Mouse (Mus musculus) erythroblast, embryonic 14.5 days (primary cell): ENCODE results near the gene Gpi1. TPM values are rescaled to one million over a fixed set of nuclear protein-coding genes. Genes with fewer than 3 reads are reported as not detected.
A peak's percentile ranks its signal among the peaks of the same experiment; 100 is the strongest.

Experiments
- H3K27me3 ChIP-seq: 2 replicates; pipeline ENCODE4 v1.6.1; 2012; ENCODE audit warnings: inconsistent platforms; ENCODE audit not compliant: control insufficient read depth
- H3K36me3 ChIP-seq: 2 replicates; pipeline ENCODE4 v1.6.1; 2012; ENCODE audit warnings: mild to moderate bottlenecking, inconsistent platforms; ENCODE audit not compliant: control insufficient read depth
- H3K4me1 ChIP-seq: 2 replicates; pipeline ENCODE4 v1.6.1; 2012; ENCODE audit warnings: inconsistent platforms; ENCODE audit not compliant: control insufficient read depth
- H3K4me3 ChIP-seq: replicated peaks from 2 replicates; pipeline ENCODE3; 2012; ENCODE audit warnings: moderate library complexity, mild to moderate bottlenecking, inconsistent platforms
- H3K9me3 ChIP-seq: 2 replicates; pipeline ENCODE4 v1.6.1; 2012; ENCODE audit warnings: low read length, inconsistent platforms, mixed read lengths; ENCODE audit not compliant: control insufficient read depth
- GATA1 ChIP-seq: IDR thresholded peaks from 2 replicates; pipeline ENCODE4 v1.6.1; 2012; ENCODE audit warnings: low read length, inconsistent platforms, mixed read lengths
- TAL1 ChIP-seq: IDR thresholded peaks from 3 replicates; pipeline ENCODE4 v1.6.1; 2012; ENCODE audit warnings: low read length, inconsistent platforms, mixed read lengths
- polyA plus RNA-seq: library from polyadenylated mRNA; stranded (reverse); fragments of >175 nt; gene quantifications from 2 replicates; pipeline ENCODE4 v1.2.3, GENCODE M21; 2012

The Gpi1 gene
- polyA plus RNA-seq, 1 experiment: 18.4 TPM

- TF ChIP-seq TAL1: no peak
- no peak for TF ChIP-seq GATA1
- Histone ChIP-seq H3K4me1 (peaks cover 57% of the 10 kb centered on the region), H3K4me3 (peak overlapping the region; percentile 76), H3K9me3 (no peaks in the 10 kb centered on the region), H3K27me3 (no peaks in the 10 kb centered on the region), H3K36me3 (peaks cover 31% of the 10 kb centered on the region)
Observed at GRCm38 (mm10) chr7:34233909-34234609, 3.9 kb upstream of the Gpi1 start.

GRCm38 (mm10) chr7:34232785-34233725 lies 2.9 kb upstream of the Gpi1 start:
- H3K27me3 ChIP-seq: no peaks in the 10 kb centered on the region
- peaks cover 66% of the 10 kb centered on the region for H3K4me1 ChIP-seq
- H3K9me3 ChIP-seq: no peaks in the 10 kb centered on the region
- peaks cover 21% of the 10 kb centered on the region for H3K36me3 ChIP-seq
- no peak for TF ChIP-seq TAL1
- no peak for TF ChIP-seq GATA1
- peak overlapping the region; percentile 76 for H3K4me3 ChIP-seq

GRCm38 (mm10) chr7:34229691-34230111 lies 435 bp downstream of the Gpi1 start:
- Histone ChIP-seq H3K4me1 (peaks cover 81% of the 10 kb centered on the region), H3K4me3 (peak overlapping the region; percentile 74), H3K27me3 (no peaks in the 10 kb centered on the region), H3K9me3 (no peaks in the 10 kb centered on the region), H3K36me3 (peaks cover 33% of the 10 kb centered on the region)
- TF ChIP-seq GATA1: no peak
- no peak for TF ChIP-seq TAL1

- TF ChIP-seq TAL1 (no peak), GATA1 (no peak)
- Histone ChIP-seq H3K36me3 (peaks cover 36% of the 10 kb centered on the region), H3K4me1 (peaks cover 76% of the 10 kb centered on the region), H3K4me3 (peak overlapping the region; percentile 74), H3K9me3 (no peaks in the 10 kb centered on the region), H3K27me3 (no peaks in the 10 kb centered on the region)
Observed at GRCm38 (mm10) chr7:34229153-34229552, 983 bp downstream of the Gpi1 start.

GRCm38 (mm10) chr7:34228641-34229040 lies 1.5 kb downstream of the Gpi1 start:
- no peaks in the 10 kb centered on the region for H3K9me3 ChIP-seq
- no peaks in the 10 kb centered on the region for H3K27me3 ChIP-seq
- H3K4me3 ChIP-seq: no peak overlapping the region
- peaks cover 71% of the 10 kb centered on the region for H3K4me1 ChIP-seq
- TF ChIP-seq GATA1: no peak
- TF ChIP-seq TAL1: no peak
- H3K36me3 ChIP-seq: peaks cover 39% of the 10 kb centered on the region

GRCm38 (mm10) chr7:34226846-34227245 lies 3.3 kb downstream of the Gpi1 start:
- Histone ChIP-seq H3K9me3 (0 out of 2 replicates have a peak, but pooled peaks cover 7% of the 10 kb centered on the region), H3K4me3 (no peak overlapping the region), H3K4me1 (peaks cover 55% of the 10 kb centered on the region), H3K27me3 (no peaks in the 10 kb centered on the region), H3K36me3 (peaks cover 55% of the 10 kb centered on the region)
- TF ChIP-seq TAL1 (no peak), GATA1 (no peak)

- no peak for TF ChIP-seq TAL1
- no peak for TF ChIP-seq GATA1
- Histone ChIP-seq H3K27me3 (no peaks in the 10 kb centered on the region), H3K9me3 (0 out of 2 replicates have a peak, but pooled peaks cover 7% of the 10 kb centered on the region), H3K4me1 (peaks cover 48% of the 10 kb centered on the region), H3K36me3 (peaks cover 63% of the 10 kb centered on the region), H3K4me3 (no peak overlapping the region)
Observed at GRCm38 (mm10) chr7:34226086-34226485, 4.0 kb downstream of the Gpi1 start.

- H3K4me3 ChIP-seq: no peak overlapping the region
- no peaks in the 10 kb centered on the region for H3K27me3 ChIP-seq
- peaks cover 78% of the 10 kb centered on the region for H3K36me3 ChIP-seq
- H3K4me1 ChIP-seq: peaks cover 32% of the 10 kb centered on the region
- H3K9me3 ChIP-seq: peaks cover 7% of the 10 kb centered on the region; the same call in 1 of the 2 replicates
- TF ChIP-seq TAL1: no peak
- no peak for TF ChIP-seq GATA1
Observed at GRCm38 (mm10) chr7:34224308-34224707, 5.8 kb downstream of the Gpi1 start.

GRCm38 (mm10) chr7:34222340-34222739 lies 7.8 kb downstream of the Gpi1 start:
- H3K4me1 ChIP-seq: peaks cover 14% of the 10 kb centered on the region
- no peak for TF ChIP-seq GATA1
- no peak for TF ChIP-seq TAL1
- peaks cover 87% of the 10 kb centered on the region for H3K36me3 ChIP-seq
- no peaks in the 10 kb centered on the region for H3K27me3 ChIP-seq
- H3K4me3 ChIP-seq: no peak overlapping the region
- peaks cover 7% of the 10 kb centered on the region; the same call in 1 of the 2 replicates for H3K9me3 ChIP-seq
